Mouse (Mus musculus) hindbrain, embryonic 14.5 days (tissue): ENCODE results near the gene Rcc2. TPM values are rescaled to one million over a fixed set of nuclear protein-coding genes. Genes with fewer than 3 reads are reported as not detected.

Experiments
- ATAC-seq: fragments of 200-750 bp; cut with Nextera tagmentation; 2 replicates; pipeline ENCODE4 v1.8.0; 2017; ENCODE audit warnings: moderate number of reproducible peaks, mild to moderate bottlenecking, moderate TSS enrichment, moderate library complexity; ENCODE audit not compliant: low FRiP score
- DNase-seq: peaks from one replicate; pipeline ENCODE4 v3.0.0-alpha.2; 2015; ENCODE audit warnings: low spot score
- H3K27ac ChIP-seq: fragments of 300-500 bp; sonication (generic); 2 replicates; pipeline ENCODE4 v1.5.1; 2014; ENCODE audit warnings: mild to moderate bottlenecking, moderate library complexity
- H3K27me3 ChIP-seq: fragments of 300-500 bp; sonication (generic); 2 replicates; pipeline ENCODE4 v1.6.1; 2014; ENCODE audit warnings: mild to moderate bottlenecking, low read length, mixed read lengths; ENCODE audit not compliant: control insufficient read depth, insufficient read depth
- H3K36me3 ChIP-seq: fragments of 300-500 bp; sonication (generic); replicated peaks from 2 replicates; pipeline ENCODE4 v1.6.1; 2014; ENCODE audit not compliant: control insufficient read depth, insufficient read depth
- H3K4me1 ChIP-seq: fragments of 300-500 bp; sonication (generic); replicated peaks from 2 replicates; pipeline ENCODE4 v1.6.1; 2014; ENCODE audit warnings: antibody characterized with exemption, low read length, mixed read lengths; ENCODE audit not compliant: control insufficient read depth, insufficient read depth
- H3K4me2 ChIP-seq: fragments of 300-500 bp; sonication (generic); replicated peaks from 2 replicates; pipeline ENCODE4 v1.6.1; 2014; ENCODE audit warnings: mild to moderate bottlenecking, moderate library complexity
- H3K4me3 ChIP-seq: fragments of 300-500 bp; sonication (generic); replicated peaks from 2 replicates; pipeline ENCODE4 v1.5.1; 2014; ENCODE audit warnings: mild to moderate bottlenecking, low read length
- H3K9ac ChIP-seq: fragments of 300-500 bp; sonication (generic); 2 replicates; pipeline ENCODE4 v1.6.1; 2014
- H3K9me3 ChIP-seq: fragments of 300-500 bp; sonication (generic); 2 replicates; pipeline ENCODE4 v1.6.1; 2016; ENCODE audit warnings: low read length; ENCODE audit not compliant: control insufficient read depth
- WGBS: fragments of 180-500 bp; shearing (Covaris S2); extraction: QIAGEN DNeasy Blood & Tissue Kit; methylation state at CpG from one replicate; pipeline ENCODE4 v1.1.7; 2014; 5-methylcytosine and 5-hydroxymethylcytosine counted together
- polyA plus RNA-seq: library from polyadenylated mRNA; unstranded; fragments of >200 nt; fragmentation: Nextera tagmentation; extraction: Ambion mirVana; gene quantifications from 2 replicates; pipeline ENCODE4 v1.2.1, GENCODE M21; 2014

Gene Rcc2
- polyA plus RNA-seq, 1 experiment from 2014 or later: 13.8 TPM

DNA sequence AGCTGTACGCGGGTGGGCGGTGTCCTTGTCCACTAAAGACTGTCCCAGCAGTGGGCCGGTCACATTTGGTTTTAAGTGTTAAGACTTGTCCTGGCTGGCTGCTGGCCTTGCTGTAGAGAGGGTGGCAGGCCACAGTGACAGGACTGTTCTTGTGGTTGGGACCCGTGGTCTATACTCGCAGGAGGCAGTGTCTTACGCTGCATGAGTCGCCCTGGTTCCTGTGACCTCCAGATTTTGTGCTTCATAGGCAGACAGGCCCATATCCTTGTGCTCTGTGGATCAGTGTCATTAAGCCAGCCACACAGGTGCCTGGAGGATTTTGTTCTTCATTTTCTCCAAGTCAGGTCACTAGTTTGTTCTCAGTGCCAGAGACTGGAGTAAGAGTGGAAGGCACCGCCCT, 18.1 kb downstream of the Rcc2 start:
- Histone ChIP-seq H3K9ac (no peak overlapping the region), H3K4me2 (no peak overlapping the region), H3K4me3 (no peak overlapping the region), H3K9me3 (no peaks in the 10 kb centered on the region), H3K27ac (no peak overlapping the region), H3K4me1 (peaks cover 9% of the 10 kb centered on the region), H3K36me3 (peaks cover 98% of the 10 kb centered on the region), H3K27me3 (no peaks in the 10 kb centered on the region)
- ATAC-seq (no peak), DNase-seq (no peak)
- 98% methylated on average over 9 of the region's 9 CpGs for WGBS

DNA sequence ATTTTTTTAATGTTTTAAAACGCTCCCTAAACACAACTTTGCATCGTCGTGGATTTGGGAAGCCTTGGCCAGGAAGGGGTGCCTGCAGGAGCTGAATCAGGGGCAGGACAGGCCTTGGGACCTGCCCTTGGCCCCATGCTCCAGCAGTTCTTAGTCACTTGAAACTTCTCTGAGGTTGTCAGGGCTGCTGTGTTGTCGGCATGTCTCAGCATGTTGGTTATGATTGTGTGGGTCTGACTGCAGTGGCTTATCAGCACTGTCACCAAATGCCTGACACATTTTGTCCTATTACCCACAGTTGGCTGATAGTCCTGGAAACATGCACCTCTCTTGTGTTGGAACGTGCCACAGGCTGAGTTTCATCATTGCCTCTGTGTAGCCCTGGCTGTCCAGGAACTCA, 19.8 kb downstream of the Rcc2 start:
- H3K4me1 ChIP-seq: no peaks in the 10 kb centered on the region
- WGBS: 92% methylated on average over 5 of the region's 5 CpGs
- H3K27ac ChIP-seq: no peak overlapping the region
- DNase-seq (no peak), ATAC-seq (no peak)
- no peak overlapping the region for H3K4me3 ChIP-seq
- H3K27me3 ChIP-seq: no peaks in the 10 kb centered on the region
- no peak overlapping the region for H3K9ac ChIP-seq
- H3K4me2 ChIP-seq: no peak overlapping the region
- peaks cover 84% of the 10 kb centered on the region for H3K36me3 ChIP-seq
- no peaks in the 10 kb centered on the region for H3K9me3 ChIP-seq

DNA sequence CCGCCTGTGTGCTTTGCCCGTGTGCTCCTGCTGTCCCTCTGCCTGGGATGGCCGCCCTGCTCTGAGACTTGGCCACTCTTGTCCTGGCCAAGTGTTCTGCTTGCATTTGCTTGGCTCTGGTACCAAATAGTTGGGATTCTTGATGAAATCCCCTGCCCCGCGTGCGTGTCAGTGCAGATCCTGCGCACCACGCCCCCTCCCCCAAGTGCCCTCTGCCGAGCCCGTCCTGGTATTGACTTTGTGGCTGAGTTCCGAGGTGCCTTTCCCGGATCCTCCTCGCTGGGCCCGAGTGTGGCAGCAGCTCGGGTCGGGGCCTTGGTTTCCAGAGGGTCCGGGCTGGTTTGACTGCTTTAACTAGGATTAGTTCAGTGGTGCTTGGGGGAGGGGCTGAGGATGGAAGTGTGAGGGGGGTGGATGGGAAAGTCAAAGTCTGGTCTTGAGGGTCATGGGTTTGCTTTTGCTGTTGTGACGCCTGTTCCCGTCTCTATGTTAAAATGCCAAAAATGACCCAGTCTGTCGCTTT, 21.7 kb downstream of the Rcc2 start:
- Histone ChIP-seq H3K9ac (no peak overlapping the region), H3K9me3 (no peaks in the 10 kb centered on the region), H3K27ac (no peak overlapping the region), H3K27me3 (no peaks in the 10 kb centered on the region), H3K4me2 (no peak overlapping the region), H3K4me1 (no peaks in the 10 kb centered on the region), H3K36me3 (peaks cover 65% of the 10 kb centered on the region), H3K4me3 (no peak overlapping the region)
- DNase-seq (no peak), ATAC-seq (no peak)
- 89% methylated on average over 20 of the region's 20 CpGs for WGBS

DNA sequence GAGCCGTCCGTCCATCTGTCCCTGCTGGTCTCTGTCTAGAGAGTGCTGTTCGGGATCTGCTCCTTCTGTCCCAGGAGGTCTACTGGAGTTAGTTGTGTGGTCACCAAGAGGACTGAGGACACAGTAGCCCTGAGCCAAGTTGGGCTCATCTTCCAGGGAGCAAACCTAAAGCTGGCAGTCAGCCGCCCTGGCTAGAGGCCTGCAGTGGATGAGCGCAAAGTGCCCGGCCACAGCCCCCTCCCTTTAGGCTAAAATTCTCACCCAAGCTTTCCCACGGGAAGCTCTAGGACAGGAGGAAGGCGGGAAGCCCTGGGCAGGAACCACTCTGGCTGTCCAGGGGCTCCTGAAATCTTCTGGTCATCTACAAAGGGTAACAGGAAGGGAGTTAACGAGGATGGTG, 22.4 kb downstream of the Rcc2 start:
- Histone ChIP-seq H3K4me2 (no peak overlapping the region), H3K4me3 (no peak overlapping the region), H3K27me3 (no peaks in the 10 kb centered on the region), H3K36me3 (peaks cover 58% of the 10 kb centered on the region), H3K9ac (no peak overlapping the region), H3K4me1 (no peaks in the 10 kb centered on the region), H3K9me3 (no peaks in the 10 kb centered on the region), H3K27ac (no peak overlapping the region)
- ATAC-seq: no peak
- 75% methylated on average over 9 of the region's 9 CpGs for WGBS
- DNase-seq: no peak

DNA sequence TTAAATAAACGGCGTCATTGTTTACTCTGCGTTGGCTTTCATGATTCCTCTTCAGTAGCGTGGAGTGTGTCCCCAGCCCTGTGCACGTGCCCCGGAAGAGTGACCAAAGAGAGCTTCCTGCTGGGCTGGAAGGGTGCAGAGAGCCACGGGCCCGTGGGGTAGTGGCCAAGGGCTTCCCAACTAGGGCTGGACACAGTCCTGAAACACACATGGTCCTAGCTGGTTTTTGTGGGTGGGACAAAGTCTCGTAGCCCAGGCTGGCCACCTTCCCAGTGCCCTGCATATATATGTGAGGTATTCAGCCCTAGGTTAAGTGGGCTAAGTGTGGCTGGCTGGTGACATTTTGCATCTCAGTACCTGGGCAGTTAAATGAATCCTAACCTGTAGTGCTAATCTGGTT, 22.9 kb downstream of the Rcc2 start:
- Histone ChIP-seq H3K4me3 (no peak overlapping the region), H3K36me3 (peaks cover 53% of the 10 kb centered on the region), H3K27ac (no peak overlapping the region), H3K4me1 (no peaks in the 10 kb centered on the region), H3K9me3 (no peaks in the 10 kb centered on the region), H3K4me2 (no peak overlapping the region), H3K27me3 (no peaks in the 10 kb centered on the region), H3K9ac (no peak overlapping the region)
- 89% methylated on average over 9 of the region's 9 CpGs for WGBS
- ATAC-seq (no peak), DNase-seq (no peak)

DNA sequence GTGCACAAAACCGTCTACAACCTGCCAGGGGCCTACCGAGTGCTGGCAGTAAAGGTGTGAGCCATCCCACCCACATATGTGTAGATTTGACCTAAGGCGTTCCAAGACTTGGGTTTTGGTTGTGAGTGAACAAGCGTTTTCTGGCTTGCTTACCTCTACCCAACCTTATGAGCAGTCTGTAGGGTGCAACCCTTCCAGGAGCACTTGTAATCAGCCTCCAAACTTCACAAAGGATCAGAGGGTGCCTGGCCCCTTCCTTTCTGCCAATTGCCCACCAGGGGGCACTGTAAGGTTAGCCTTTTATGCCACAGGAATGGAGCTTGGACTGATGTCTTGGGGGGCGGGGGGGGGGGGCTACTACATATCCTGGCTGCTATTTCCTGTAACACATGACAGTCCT, 23.5 kb downstream of the Rcc2 start:
- H3K9ac ChIP-seq: no peak overlapping the region
- no peak overlapping the region for H3K27ac ChIP-seq
- ATAC-seq (peak; percentile 55; the same call in 1 of the 2 replicates), DNase-seq (peak; percentile 64)
- 70% methylated on average over 5 of the region's 5 CpGs for WGBS
- no peaks in the 10 kb centered on the region for H3K9me3 ChIP-seq
- peaks cover 47% of the 10 kb centered on the region for H3K36me3 ChIP-seq
- no peaks in the 10 kb centered on the region for H3K27me3 ChIP-seq
- no peaks in the 10 kb centered on the region for H3K4me1 ChIP-seq
- no peak overlapping the region for H3K4me3 ChIP-seq
- H3K4me2 ChIP-seq: no peak overlapping the region

DNA sequence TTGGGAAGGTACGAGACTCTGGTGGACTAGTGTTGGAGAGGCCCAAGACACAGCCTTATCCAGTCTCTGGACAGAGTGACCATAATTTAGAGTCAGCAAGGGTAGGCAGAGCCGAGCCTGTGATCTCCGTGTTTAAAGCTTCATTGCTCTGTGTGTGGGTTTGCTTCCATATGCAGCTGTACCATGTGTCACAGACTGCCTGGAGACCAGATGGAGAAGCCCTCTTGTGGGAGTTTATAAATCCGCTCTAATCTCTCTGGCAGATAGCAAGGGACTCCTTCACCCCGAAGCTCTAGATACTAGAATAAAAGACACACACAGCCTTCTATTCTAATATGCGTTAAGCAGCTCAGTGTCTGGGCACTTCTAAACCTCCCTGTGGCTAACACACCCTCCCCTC, 24.4 kb downstream of the Rcc2 start:
- DNase-seq: no peak
- Histone ChIP-seq H3K36me3 (peaks cover 38% of the 10 kb centered on the region), H3K9me3 (no peaks in the 10 kb centered on the region), H3K27me3 (no peaks in the 10 kb centered on the region), H3K4me3 (no peak overlapping the region), H3K27ac (peak overlapping the region; percentile 49), H3K4me2 (no peak overlapping the region), H3K4me1 (no peaks in the 10 kb centered on the region), H3K9ac (no peak overlapping the region)
- no peak for ATAC-seq
- 66% methylated on average over 6 of the region's 6 CpGs for WGBS

DNA sequence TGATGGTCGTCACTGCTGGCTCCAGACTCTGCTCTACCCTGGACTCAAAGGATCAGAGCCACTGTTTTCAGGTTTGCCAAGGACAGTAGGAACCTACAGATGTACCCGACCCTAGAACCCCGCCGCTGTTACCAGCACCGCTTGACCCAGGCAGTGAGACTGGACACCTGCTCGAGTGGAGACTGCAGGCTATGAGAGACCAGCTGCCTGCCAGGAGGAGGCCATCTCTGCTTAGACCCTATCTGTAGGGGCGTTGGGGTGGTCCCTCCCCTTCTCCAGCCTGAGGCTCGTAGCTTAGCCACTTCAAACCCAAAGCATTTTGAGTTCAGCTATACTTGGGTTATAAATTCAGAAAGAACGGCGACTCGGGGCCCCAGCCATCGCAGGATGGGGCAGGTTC, 26.6 kb downstream of the Rcc2 start:
- no peak for DNase-seq
- H3K9ac ChIP-seq: no peak overlapping the region
- ATAC-seq: no peak

DNA sequence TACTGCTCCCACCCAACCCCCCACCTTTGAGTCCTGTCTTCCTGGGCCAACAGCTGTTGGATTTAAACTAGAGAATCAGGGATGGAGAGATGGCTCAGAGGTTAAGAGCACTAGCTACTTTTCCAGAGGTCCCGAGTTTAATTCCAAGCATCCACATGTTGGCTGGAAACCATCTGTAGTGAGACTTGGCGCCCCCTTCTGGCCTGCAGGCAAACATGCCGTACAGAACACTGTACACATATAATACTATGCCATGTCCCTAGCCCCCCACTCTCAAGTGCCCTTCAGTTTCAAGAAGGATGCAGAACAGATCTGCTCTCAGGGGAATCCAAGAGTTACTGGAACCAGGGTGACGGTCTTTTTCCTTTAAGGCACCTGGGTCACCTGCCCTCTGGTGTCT, 31.3 kb downstream of the Rcc2 start:
- H3K4me1 ChIP-seq: no peaks in the 10 kb centered on the region

More for the DNA sequence above, 26.6 kb downstream of the Rcc2 start:
- no peak overlapping the region for H3K4me2 ChIP-seq
- H3K9me3 ChIP-seq: no peaks in the 10 kb centered on the region
- H3K27me3 ChIP-seq: no peaks in the 10 kb centered on the region
- H3K4me1 ChIP-seq: no peaks in the 10 kb centered on the region
- no peak overlapping the region for H3K4me3 ChIP-seq
- no peak overlapping the region for H3K27ac ChIP-seq
- peaks cover 16% of the 10 kb centered on the region for H3K36me3 ChIP-seq
- 92% methylated on average over 12 of the region's 12 CpGs for WGBS

DNA sequence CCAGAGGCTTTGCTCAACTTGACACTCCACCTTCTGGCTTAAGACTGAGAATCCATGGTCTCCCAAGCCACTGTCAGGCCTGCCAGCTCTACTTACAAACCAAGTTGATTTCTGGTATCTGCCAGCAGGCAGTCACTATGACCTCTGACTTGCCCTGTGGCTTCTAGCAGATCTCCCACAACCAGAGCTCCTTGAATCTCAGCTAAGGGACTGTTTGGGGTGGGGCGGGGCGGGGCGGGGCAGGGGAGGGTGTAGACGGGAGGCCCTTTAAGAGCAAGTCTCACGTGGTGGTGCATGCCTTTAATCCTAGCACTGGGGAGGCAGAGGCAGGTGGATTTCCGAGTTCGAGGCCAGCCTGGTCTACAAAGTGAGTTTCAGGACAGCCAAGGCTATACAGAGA, 32.5 kb downstream of the Rcc2 start:
- H3K4me3 ChIP-seq: no peak overlapping the region
- no peaks in the 10 kb centered on the region for H3K9me3 ChIP-seq
- no peak overlapping the region for H3K4me2 ChIP-seq
- no peak for ATAC-seq
- no peak overlapping the region for H3K27ac ChIP-seq
- no peak overlapping the region for H3K9ac ChIP-seq
- H3K36me3 ChIP-seq: no peaks in the 10 kb centered on the region
- no peaks in the 10 kb centered on the region for H3K27me3 ChIP-seq
- no peak for DNase-seq
- WGBS: 75% methylated on average over 7 of the region's 7 CpGs
- no peaks in the 10 kb centered on the region for H3K4me1 ChIP-seq

More for the DNA sequence above, 31.3 kb downstream of the Rcc2 start:
- Histone ChIP-seq H3K36me3 (no peaks in the 10 kb centered on the region), H3K27me3 (no peaks in the 10 kb centered on the region), H3K27ac (no peak overlapping the region), H3K9me3 (no peaks in the 10 kb centered on the region), H3K4me2 (no peak overlapping the region), H3K4me3 (no peak overlapping the region), H3K9ac (no peak overlapping the region)
- DNase-seq: no peak
- 85% methylated on average over 4 of the region's 4 CpGs for WGBS
- no peak for ATAC-seq
